Comparison of ENCODE assay signal across 13 mouse cellular contexts in the genomic region with DNA sequence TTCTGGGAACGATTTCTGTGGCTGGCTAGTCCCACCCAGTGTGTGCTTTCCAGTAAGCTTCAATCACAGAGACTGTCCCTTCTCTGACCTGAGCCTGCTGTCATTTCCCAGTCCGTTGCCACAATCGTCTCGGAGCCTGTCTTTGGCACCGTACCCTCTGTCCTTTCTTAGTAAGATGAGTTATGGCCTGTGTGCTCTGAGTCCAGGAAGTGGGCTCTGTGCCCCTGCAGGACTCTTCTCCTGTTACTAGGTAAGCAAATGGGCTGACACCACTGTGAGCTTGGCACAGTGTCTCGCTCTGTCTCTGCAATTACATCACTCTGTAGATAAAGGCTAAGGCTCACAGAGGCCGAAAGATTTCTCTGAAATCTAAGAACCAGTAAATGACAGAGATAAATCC.
DNase-seq lines count a peak whose midpoint lies in the region; ATAC-seq and TF ChIP-seq lines count a peak whose summit lies in the region.
"Had no signal": no experiment of that assay in that cellular context is flagged by ENCODE, and none has a peak within 500 bp of the region (broad histone marks: within the 10 kb centered on the region; RNA-seq: fewer than 3 reads in every experiment).

No protein-coding gene starts in this region.

- DNase-seq in adipocyte (ENCODE audit: low spot score): peak; percentile 40
- peak; percentile 32 for DNase-seq in adrenal gland, postnatal 14 days
- peak; percentile 44 for DNase-seq in heart, postnatal 0 days (ENCODE audit: low spot score)
- DNase-seq in kidney, postnatal 36 days: peak; percentile 13 to 27
- no peak for DNase-seq in retina, embryonic 14.5 days (ENCODE audit: low spot score)
- DNase-seq: cerebellum, adult 18-20 months; thymus, adult 18-20 months had no signal

- H3K9ac ChIP-seq in heart, postnatal 0 days (replicated peaks; ENCODE audit: low read depth, low read length): no peak overlapping the region
- H3K9ac ChIP-seq: embryonic facial prominence, embryonic 13.5 days; hindbrain, embryonic 15.5 days; limb, embryonic 15.5 days had no signal

- no peak for TF ChIP-seq EP300 in heart, postnatal 0 days (IDR thresholded peaks at IDR 0.05; ENCODE audit: low read depth)

- no peaks in the 10 kb centered on the region for H3K36me3 ChIP-seq in heart, postnatal 0 days (replicated peaks; ENCODE audit: control insufficient read depth, insufficient read depth, low read length)
- H3K36me3 ChIP-seq: embryonic facial prominence, embryonic 13.5 days; hindbrain, embryonic 15.5 days; limb, embryonic 15.5 days had no signal

- TF ChIP-seq CTCF in heart, postnatal 0 days (IDR thresholded peaks at IDR 0.05; ENCODE audit: low read depth): no peak

- H3K27me3 ChIP-seq in heart, postnatal 0 days (ENCODE audit: control insufficient read depth, insufficient read depth, low read length): no peaks in the 10 kb centered on the region
- H3K27me3 ChIP-seq: embryonic facial prominence, embryonic 13.5 days; hindbrain, embryonic 15.5 days; limb, embryonic 15.5 days had no signal

- H3K4me1 ChIP-seq in heart, postnatal 0 days (ENCODE audit: control insufficient read depth, insufficient read depth): 0 out of 2 replicates have a peak, but pooled peaks cover 8% of the 10 kb centered on the region
- H3K4me1 ChIP-seq: embryonic facial prominence, embryonic 13.5 days; hindbrain, embryonic 15.5 days; limb, embryonic 15.5 days; megakaryocyte, embryonic 14.5 days had no signal

- WGBS in heart, postnatal 0 days: 18% methylated on average over 7 of the region's 7 CpGs

- no peak overlapping the region for H3K4me3 ChIP-seq in heart, postnatal 0 days (ENCODE audit: low read depth, low read length)
- H3K4me3 ChIP-seq: embryonic facial prominence, embryonic 13.5 days; hindbrain, embryonic 15.5 days; limb, embryonic 15.5 days; megakaryocyte, embryonic 14.5 days had no signal

- no peaks in the 10 kb centered on the region for H3K9me3 ChIP-seq in heart, postnatal 0 days (replicated peaks; ENCODE audit: control insufficient read depth, low read length)
- H3K9me3 ChIP-seq: embryonic facial prominence, embryonic 13.5 days; hindbrain, embryonic 15.5 days; limb, embryonic 15.5 days; megakaryocyte, embryonic 14.5 days had no signal

- H3K27ac ChIP-seq in heart, postnatal 0 days (ENCODE audit: low read depth): no peak overlapping the region
- H3K27ac ChIP-seq: embryonic facial prominence, embryonic 13.5 days; hindbrain, embryonic 15.5 days; limb, embryonic 15.5 days had no signal

- ATAC-seq in heart, postnatal 0 days (ENCODE audit: insufficient read depth, low read depth): no peak; the same call in 1 of the 2 replicates
- no peak for ATAC-seq in activated CD4-positive, CD25-positive, alpha-beta regulatory T cell, adult 4 months
- no peak for ATAC-seq in CD4-positive, CD25-positive, alpha-beta regulatory T cell, adult 4 months

- H3K4me2 ChIP-seq in heart, postnatal 0 days (ENCODE audit: low read depth, low read length): no peak overlapping the region
- H3K4me2 ChIP-seq: embryonic facial prominence, embryonic 13.5 days; hindbrain, embryonic 15.5 days; limb, embryonic 15.5 days had no signal
